Mouse (Mus musculus) hindbrain, postnatal 0 days (tissue): ENCODE measurements around the gene Trpv4. TPM values are rescaled to one million over a fixed set of nuclear protein-coding genes. Genes with fewer than 3 reads are reported as not detected.
A peak's percentile ranks its signal among the peaks of the same experiment; 100 is the strongest.

Source experiments
- ATAC-seq: fragments of 200-750 bp; cut with Nextera tagmentation; 2 replicates; pipeline ENCODE4 v1.8.0; 2017; ENCODE audit warnings: mild to moderate bottlenecking, moderate TSS enrichment, moderate library complexity
- DNase-seq: peaks from one replicate; pipeline ENCODE4 v3.0.0-alpha.2; 2015; ENCODE audit warnings: low spot score
- H3K27ac ChIP-seq: fragments of 300-500 bp; sonication (generic); 2 replicates; pipeline ENCODE4 v1.5.1; 2014; ENCODE audit warnings: mild to moderate bottlenecking
- H3K27me3 ChIP-seq: fragments of 300-500 bp; sonication (generic); 2 replicates; pipeline ENCODE4 v1.6.1; 2014; ENCODE audit warnings: low read length, mixed read lengths; ENCODE audit not compliant: insufficient read depth
- H3K36me3 ChIP-seq: fragments of 300-500 bp; sonication (generic); 2 replicates; pipeline ENCODE4 v1.6.1; 2014; ENCODE audit warnings: low read length, mixed read lengths; ENCODE audit not compliant: insufficient read depth
- H3K4me1 ChIP-seq: fragments of 300-500 bp; sonication (generic); 2 replicates; pipeline ENCODE4 v1.6.1; 2014; ENCODE audit warnings: antibody characterized with exemption, low read length, mixed read lengths; ENCODE audit not compliant: insufficient read depth
- H3K4me2 ChIP-seq: fragments of 300-500 bp; sonication (generic); 2 replicates; pipeline ENCODE4 v1.6.1; 2014; ENCODE audit warnings: low read depth, mild to moderate bottlenecking, low read length, moderate library complexity, mixed read lengths
- H3K4me3 ChIP-seq: fragments of 300-500 bp; sonication (generic); 2 replicates; pipeline ENCODE4 v1.5.1; 2014; ENCODE audit warnings: low read length
- H3K9ac ChIP-seq: fragments of 300-500 bp; sonication (generic); replicated peaks from 2 replicates; pipeline ENCODE4 v1.6.1; 2014; ENCODE audit warnings: mild to moderate bottlenecking, low read length, moderate library complexity, mixed read lengths
- H3K9me3 ChIP-seq: fragments of 300-500 bp; sonication (generic); 2 replicates; pipeline ENCODE4 v1.6.1; 2016; ENCODE audit warnings: low read length, mixed read lengths
- CTCF ChIP-seq: IDR thresholded peaks from 2 replicates; pipeline ENCODE4 v1.5.1; 2016; ENCODE audit warnings: antibody characterized with exemption, control low read depth, low read depth
- WGBS: fragments of 180-500 bp; shearing (Covaris S2); extraction: QIAGEN DNeasy Blood & Tissue Kit; methylation state at CpG from one replicate; pipeline ENCODE4 v1.1.7; 2014; 5-methylcytosine and 5-hydroxymethylcytosine counted together
- polyA plus RNA-seq: library from polyadenylated mRNA; unstranded; fragments of >200 nt; fragmentation: Nextera tagmentation; extraction: Ambion mirVana; gene quantifications from 2 replicates; pipeline ENCODE4 v1.2.1, GENCODE M21; 2015
- total RNA-seq: library from RNA; depleted of rRNA; stranded (reverse); fragments of >200 nt; gene quantifications from 2 replicates; pipeline ENCODE4 v1.2.3, GENCODE M21; 2014

Gene Trpv4
- total and polyA plus RNA-seq, 2 experiments from 2014 or later: 2.7 to 3.0 TPM

GRCm38 (mm10) chr5:114603975-114604374, 54.2 kb downstream of the Trpv4 start:
- Histone ChIP-seq H3K27me3 (no peaks in the 10 kb centered on the region), H3K27ac (no peak overlapping the region), H3K9me3 (no peaks in the 10 kb centered on the region), H3K36me3 (no peaks in the 10 kb centered on the region), H3K9ac (no peak overlapping the region), H3K4me2 (no peak overlapping the region), H3K4me3 (no peak overlapping the region), H3K4me1 (peaks cover 24% of the 10 kb centered on the region)
- ATAC-seq (no peak), DNase-seq (peak; percentile 40)
- 83% methylated on average over 5 of the region's 5 CpGs for WGBS
- TF ChIP-seq CTCF: peak; percentile 53

DNA sequence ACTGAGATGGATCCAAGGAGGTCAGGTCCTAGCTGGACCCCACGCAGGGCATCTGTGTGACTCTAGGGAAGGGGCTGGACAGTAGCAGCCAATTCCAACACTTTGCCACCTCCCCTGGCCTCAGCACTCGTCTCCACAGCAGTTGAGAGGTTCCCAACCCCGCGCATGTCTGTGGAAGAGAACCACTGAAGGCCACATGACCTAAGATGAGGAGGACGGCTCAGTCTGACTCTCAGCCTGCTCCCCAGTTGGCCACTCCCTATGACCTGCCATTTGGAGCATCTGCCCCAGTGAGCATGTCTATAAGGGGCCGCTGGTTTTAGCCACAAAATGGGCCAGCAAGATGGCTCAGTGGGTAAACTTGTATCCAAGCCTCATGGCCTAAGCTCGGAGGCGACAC, 56.2 kb downstream of the Trpv4 start:
- H3K36me3 ChIP-seq: no peaks in the 10 kb centered on the region
- WGBS: 80% methylated on average over 8 of the region's 8 CpGs
- no peaks in the 10 kb centered on the region for H3K9me3 ChIP-seq
- TF ChIP-seq CTCF: no peak
- no peak overlapping the region for H3K4me3 ChIP-seq
- H3K4me2 ChIP-seq: no peak overlapping the region
- ATAC-seq (no peak), DNase-seq (no peak)
- H3K27me3 ChIP-seq: no peaks in the 10 kb centered on the region
- peaks cover 12% of the 10 kb centered on the region for H3K4me1 ChIP-seq
- no peak overlapping the region for H3K9ac ChIP-seq
- H3K27ac ChIP-seq: no peak overlapping the region

DNA sequence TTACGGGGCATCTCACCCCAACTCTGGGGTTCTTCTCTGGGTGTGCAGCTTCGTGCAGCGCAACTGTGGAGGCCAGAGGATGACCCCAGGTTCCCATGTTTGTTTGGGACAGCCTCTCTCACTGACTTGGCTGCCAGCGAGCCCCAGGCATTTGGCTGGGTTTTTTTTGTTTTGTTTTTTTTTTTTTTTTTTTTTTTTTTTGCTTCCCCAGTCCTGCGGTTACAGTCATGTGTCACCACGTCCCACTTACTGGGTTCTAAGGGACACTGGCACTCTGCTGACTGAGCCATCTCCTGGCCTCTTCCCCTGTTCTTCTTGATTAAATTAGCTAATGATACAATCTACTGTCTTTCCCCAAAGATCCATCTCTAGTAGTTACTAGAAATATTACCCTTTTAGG, 60.6 kb downstream of the Trpv4 start:
- 27% methylated on average over 6 of the region's 6 CpGs for WGBS
- H3K9me3 ChIP-seq: no peaks in the 10 kb centered on the region
- TF ChIP-seq CTCF: no peak
- no peak overlapping the region for H3K4me2 ChIP-seq
- no peaks in the 10 kb centered on the region; the same call in 1 of the 2 replicates for H3K36me3 ChIP-seq
- H3K27ac ChIP-seq: no peak overlapping the region
- no peaks in the 10 kb centered on the region for H3K27me3 ChIP-seq
- ATAC-seq: no peak
- DNase-seq: no peak
- no peak overlapping the region for H3K9ac ChIP-seq
- peaks cover 10% of the 10 kb centered on the region for H3K4me1 ChIP-seq
- no peak overlapping the region for H3K4me3 ChIP-seq

- Histone ChIP-seq H3K4me1 (peaks cover 12% of the 10 kb centered on the region), H3K9ac (no peak overlapping the region), H3K4me2 (no peak overlapping the region), H3K27ac (no peak overlapping the region), H3K9me3 (no peaks in the 10 kb centered on the region), H3K4me3 (no peak overlapping the region), H3K36me3 (no peaks in the 10 kb centered on the region; the same call in 1 of the 2 replicates), H3K27me3 (no peaks in the 10 kb centered on the region)
- DNase-seq (no peak), ATAC-seq (no peak)
- TF ChIP-seq CTCF: 0 out of 2 replicates have a peak, but pooled peaks have one; percentile 3
- WGBS: 23% methylated on average over 8 of the region's 8 CpGs
Measured at GRCm38 (mm10) chr5:114597222-114597621, 61.0 kb downstream of the Trpv4 start.

- H3K4me3 ChIP-seq: no peak overlapping the region
- TF ChIP-seq CTCF: no peak
- peak; percentile 33; the same call in 1 of the 2 replicates for ATAC-seq
- H3K36me3 ChIP-seq: no peaks in the 10 kb centered on the region; the same call in 1 of the 2 replicates
- H3K4me2 ChIP-seq: no peak overlapping the region
- WGBS: 27% methylated on average over 10 of the region's 10 CpGs
- H3K4me1 ChIP-seq: peaks cover 18% of the 10 kb centered on the region
- no peak overlapping the region for H3K9ac ChIP-seq
- H3K27ac ChIP-seq: no peak overlapping the region
- DNase-seq: peak; percentile 41
- no peaks in the 10 kb centered on the region for H3K9me3 ChIP-seq
- no peaks in the 10 kb centered on the region for H3K27me3 ChIP-seq
Measured at GRCm38 (mm10) chr5:114596604-114597003, 61.6 kb downstream of the Trpv4 start.

GRCm38 (mm10) chr5:114594741-114595241, 63.4 kb downstream of the Trpv4 start:
- Histone ChIP-seq H3K27ac (peak overlapping the region; percentile 2; the same call in 1 of the 2 replicates), H3K4me3 (no peak overlapping the region), H3K4me2 (no peak overlapping the region), H3K9me3 (no peaks in the 10 kb centered on the region), H3K4me1 (peaks cover 34% of the 10 kb centered on the region), H3K36me3 (no peaks in the 10 kb centered on the region; the same call in 1 of the 2 replicates), H3K27me3 (no peaks in the 10 kb centered on the region), H3K9ac (no peak overlapping the region)
- no peak for TF ChIP-seq CTCF
- WGBS: 82% methylated on average over 15 of the region's 15 CpGs
- DNase-seq (no peak), ATAC-seq (no peak)

GRCm38 (mm10) chr5:114593949-114594348, 64.3 kb downstream of the Trpv4 start:
- Histone ChIP-seq H3K27me3 (no peaks in the 10 kb centered on the region), H3K4me2 (no peak overlapping the region), H3K27ac (no peak overlapping the region; the same call in 1 of the 2 replicates), H3K4me3 (no peak overlapping the region), H3K9me3 (no peaks in the 10 kb centered on the region), H3K4me1 (peaks cover 39% of the 10 kb centered on the region), H3K9ac (no peak overlapping the region), H3K36me3 (no peaks in the 10 kb centered on the region; the same call in 1 of the 2 replicates)
- DNase-seq: no peak
- ATAC-seq: no peak
- WGBS: 80% methylated on average over 5 of the region's 5 CpGs
- TF ChIP-seq CTCF: no peak
